Mouse (Mus musculus) cerebellum, adult 18-20 months (tissue): ENCODE measurements around the gene Fam71f1.

Source experiments
- DNase-seq, 2 experiments: peaks; one replicate each; pipeline ENCODE4 v3.0.0; 2021

Gene Fam71f1

GRCm38 (mm10) chr6:29318879-29319278, at the start of gene Fam71f1:
TSS of gene Fam71f1 (plus strand) at chr6:29319140.
- no peak for DNase-seq

- DNase-seq: no peak
Observed at GRCm38 (mm10) chr6:29270961-29271360, 48.0 kb upstream of the Fam71f1 start.

- peak; percentile 90 to 91 for DNase-seq
Observed at GRCm38 (mm10) chr6:29272312-29273072, 46.4 kb upstream of the Fam71f1 start, which contains the start of gene Hilpda. TSS of gene Hilpda (plus strand) at chr6:29272488.

GRCm38 (mm10) chr6:29276746-29277145, 42.2 kb upstream of the Fam71f1 start:
- DNase-seq: no peak

- DNase-seq: peak; percentile 46 to 49
Observed at GRCm38 (mm10) chr6:29278513-29279267, 40.2 kb upstream of the Fam71f1 start.

DNA sequence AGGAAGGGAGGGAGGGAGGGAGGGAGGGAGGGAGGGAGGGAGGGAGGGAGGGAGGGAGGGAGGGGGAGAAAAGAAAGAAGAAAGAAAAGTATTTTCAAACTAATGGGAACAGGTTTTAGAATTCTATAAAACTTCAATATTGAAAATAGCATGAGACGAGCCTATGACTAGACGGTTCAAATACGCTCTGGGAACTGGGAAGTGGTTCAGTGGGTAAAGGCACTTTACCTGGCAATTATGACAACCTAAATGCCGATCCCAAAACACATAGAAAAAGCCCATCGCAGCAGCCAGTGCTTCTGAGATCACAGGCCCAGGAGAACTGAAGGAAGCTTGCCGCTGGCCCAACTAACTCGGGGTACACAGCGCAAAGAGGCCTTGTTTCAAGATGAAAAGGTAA, 39.6 kb upstream of the Fam71f1 start, which contains the start of gene Fam71f2:
TSS of gene Fam71f2 (plus strand) at position 301 of the 400 bp plus-strand sequence.
- no peak for DNase-seq

DNA sequence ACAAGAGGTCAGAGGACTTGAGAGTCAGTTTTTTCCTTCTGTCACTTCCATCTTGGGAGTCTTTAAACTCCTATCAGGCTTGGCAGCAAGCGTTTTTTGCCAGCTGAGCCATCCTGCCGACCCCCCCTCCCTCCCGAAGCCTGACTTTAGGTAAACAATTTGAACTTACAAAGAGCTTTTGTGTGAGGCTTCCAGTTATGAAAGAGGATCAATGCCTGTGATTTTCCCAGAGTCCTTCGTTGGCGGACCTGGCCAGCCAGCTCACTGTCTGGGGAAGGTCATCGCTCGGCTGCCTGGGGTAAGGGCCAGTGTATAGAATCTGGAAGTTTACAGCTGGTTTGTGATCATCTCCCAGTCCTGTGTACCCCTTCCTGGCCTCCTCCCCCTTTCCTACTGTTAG, 38.3 kb upstream of the Fam71f1 start:
- DNase-seq: no peak

GRCm38 (mm10) chr6:29286870-29287269, 32.1 kb upstream of the Fam71f1 start:
- no peak for DNase-seq

- DNase-seq: no peak
Observed at GRCm38 (mm10) chr6:29287481-29287880, 31.5 kb upstream of the Fam71f1 start.

- no peak for DNase-seq
Observed at GRCm38 (mm10) chr6:29287944-29288343, 31.0 kb upstream of the Fam71f1 start.

DNA sequence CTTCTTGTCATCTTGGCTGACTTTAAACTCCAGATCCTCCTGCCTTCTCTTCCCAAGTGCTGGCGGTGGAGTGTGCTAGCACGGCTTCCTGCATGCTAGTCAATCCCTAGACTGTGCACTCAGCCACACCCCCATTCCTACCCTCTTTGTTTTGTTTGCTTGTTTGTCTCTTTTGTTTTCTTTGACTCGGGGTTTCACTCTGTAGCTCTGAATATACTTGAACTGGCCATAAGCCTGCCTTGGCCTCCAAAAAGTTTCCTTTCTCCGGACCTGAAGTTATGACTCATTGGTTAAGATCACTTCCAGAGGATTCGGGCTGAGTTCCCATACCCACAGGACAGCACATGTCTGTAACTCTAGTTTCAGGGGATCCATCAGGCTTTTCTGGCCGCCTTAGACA, 30.3 kb upstream of the Fam71f1 start:
- no peak for DNase-seq

DNA sequence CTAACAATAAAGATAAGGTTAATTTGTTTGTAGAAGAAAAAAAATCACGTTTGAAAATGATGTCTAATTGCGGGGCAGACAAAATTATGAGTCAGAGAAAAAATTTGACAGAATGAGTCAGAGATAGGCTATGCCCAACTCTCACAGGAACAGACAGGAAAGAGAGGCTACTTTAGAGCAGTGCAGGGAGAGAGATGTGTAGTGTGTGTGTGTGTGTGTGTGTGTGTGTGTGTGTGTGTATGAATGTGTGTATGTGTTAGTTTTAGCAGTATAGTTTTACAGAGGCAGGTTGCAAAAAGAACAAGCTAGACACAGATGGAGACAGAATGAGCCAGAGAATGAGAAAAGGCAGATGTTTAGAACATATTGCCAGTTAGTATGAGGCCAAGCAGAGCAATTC, 19.8 kb upstream of the Fam71f1 start:
- no peak for DNase-seq

DNA sequence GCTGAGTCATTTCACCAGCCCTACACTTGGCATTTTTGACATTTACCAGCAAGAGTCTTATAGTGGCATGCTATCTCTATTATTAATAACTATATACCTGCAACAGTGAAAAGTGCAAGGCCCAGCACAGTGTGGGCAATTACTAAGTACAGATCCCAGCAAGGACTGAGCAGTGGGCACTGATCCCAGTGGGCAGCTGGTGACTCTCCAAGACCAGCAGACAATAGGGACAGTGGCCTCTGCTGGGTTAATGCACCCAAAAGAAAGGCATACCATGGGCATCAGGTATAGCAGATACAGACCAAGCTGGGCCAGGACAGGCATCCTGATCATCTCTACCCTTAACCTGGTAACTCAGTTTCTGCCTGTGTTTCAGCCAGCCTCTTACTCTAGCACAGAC, 15.7 kb upstream of the Fam71f1 start:
- no peak for DNase-seq

DNA sequence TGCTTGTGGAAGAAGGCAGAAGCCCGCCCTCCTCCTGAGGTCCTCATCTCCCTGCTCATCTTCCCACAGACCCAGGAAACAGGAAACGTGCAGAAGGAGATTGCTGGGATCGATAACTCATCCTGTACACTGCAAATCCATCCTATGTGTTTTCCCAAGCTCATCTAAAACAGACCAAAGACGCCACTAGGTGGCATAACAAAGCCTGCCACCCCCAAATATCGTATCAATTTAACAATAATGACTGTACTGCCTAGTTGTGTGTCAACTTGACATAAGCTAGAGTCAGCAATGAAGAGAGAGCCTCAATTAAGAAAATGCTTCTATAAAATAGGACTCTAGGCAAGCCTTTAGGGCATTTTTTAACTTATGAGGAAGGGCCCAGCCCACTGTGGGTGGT, 15.2 kb upstream of the Fam71f1 start:
- no peak for DNase-seq

DNA sequence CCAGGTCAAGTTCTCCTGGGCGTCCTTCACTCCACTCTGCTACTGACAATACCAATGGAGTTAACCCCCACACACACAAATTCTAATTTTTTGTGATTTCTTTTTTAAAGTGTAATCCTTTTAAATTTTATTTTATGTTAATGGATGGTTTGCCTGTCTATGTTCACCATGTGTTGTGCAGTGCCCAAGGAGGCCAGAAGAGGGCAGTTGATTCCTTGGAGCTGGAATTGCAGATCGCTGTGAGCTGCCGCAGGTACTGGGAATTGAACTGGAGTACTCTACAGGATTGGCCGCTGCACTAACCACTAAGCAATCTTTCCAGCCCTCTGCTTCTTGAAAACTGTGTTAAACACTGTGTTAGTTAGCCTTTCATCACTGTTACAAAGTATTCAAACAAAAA, 13.5 kb upstream of the Fam71f1 start:
- DNase-seq: no peak

DNA sequence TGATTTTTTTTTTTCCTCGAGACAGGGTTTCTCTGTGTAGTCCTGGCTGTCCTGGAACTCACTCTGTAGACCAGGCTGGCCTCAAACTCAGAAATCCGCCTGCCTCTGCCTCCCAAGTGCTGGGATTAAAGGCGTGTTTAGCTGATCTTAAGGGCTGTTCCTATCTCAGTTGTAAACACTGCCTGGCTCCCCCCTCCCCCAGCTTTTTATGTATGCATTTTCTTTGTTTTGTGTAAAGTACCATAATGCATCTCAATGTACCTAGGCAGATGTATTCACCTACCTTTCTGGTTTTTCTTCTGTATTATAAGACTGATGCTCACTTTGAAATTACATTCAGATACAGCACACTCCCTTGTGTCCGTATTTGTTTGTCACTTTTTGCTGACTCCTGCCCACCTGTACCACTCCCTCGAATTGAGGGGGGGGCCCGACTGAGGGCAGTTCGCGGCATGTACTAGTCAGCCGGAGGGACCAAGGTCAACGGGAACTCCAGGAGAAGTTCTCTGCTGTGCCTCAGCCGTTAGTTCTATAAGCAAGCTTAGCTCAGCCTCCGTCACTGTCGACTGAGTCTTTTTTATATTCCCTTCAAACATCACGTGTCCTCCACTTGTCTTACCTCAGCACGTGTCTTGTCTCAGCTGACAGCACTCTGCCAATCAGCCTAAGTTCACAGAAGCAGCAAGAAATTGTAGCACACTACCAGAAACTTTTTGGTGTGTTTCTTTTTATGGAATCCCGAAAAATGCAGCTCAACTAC, 9.9 kb upstream of the Fam71f1 start:
- DNase-seq: no peak

DNA sequence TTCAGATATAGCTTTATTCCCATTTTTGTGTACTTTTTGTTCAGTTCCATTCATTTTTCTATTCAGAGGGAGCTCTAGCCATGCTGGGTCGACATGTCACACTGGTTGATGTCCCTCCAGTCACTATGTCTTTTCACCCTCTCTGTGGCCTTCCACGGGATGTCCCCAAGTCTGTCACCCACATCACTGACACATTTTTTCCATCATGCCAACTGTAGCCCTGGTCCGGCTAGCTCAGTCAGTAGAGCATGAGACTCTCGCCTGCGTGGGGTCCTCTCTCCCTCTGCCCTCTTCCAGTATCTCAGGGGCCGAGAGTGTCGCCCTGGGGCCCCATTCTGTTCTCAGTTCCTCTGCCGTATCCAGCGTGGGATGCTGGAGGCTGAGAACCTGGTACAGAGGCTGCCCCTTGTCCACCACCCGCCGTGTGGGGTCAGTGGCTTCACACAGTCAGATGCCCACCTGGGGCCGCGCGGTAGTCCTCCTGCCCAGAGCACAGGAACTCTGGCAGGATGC, 5.2 kb upstream of the Fam71f1 start:
- no peak for DNase-seq

- DNase-seq: no peak
Observed at GRCm38 (mm10) chr6:29317286-29317685, 1.7 kb upstream of the Fam71f1 start.

DNA sequence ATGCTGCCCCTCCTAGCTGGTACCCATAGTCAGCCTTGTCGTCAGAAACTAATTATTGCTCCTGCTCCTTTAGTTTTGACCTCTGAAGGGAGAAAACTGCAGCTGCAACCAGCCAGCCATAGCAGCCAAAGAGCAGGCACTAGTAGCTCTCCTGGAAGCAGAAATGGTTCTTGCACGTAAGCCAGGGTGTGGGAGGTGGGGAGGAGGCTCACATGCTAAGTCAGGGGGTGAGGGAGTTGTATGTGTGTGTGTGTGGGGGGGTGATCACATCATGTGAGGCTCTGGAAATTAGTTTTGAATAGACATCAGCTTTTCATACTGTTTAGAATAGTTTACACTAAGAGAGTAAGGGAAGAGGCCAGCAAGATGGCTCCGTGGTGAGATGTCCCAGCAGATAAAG, 999 bp upstream of the Fam71f1 start:
- DNase-seq: no peak

DNA sequence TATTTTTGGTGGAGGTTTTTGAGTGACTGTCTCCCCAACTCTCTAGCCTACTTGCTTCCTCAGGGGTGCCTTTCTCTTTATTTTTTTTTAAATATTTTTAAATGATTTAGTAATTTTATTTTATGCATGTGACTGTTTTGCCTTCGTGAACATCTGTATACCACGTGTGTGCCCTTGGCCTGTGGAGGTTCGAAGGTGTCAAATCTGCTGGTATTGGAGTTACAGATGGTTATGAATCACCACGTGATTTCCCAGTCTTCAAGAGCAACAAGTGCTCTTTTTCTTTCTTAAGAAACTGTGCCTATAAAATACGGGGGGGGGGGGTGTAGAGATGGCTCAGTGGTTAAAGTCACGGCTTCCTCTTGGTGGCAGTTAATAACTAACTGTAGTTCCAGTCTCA, 2.6 kb downstream of the Fam71f1 start:
- DNase-seq: no peak

DNA sequence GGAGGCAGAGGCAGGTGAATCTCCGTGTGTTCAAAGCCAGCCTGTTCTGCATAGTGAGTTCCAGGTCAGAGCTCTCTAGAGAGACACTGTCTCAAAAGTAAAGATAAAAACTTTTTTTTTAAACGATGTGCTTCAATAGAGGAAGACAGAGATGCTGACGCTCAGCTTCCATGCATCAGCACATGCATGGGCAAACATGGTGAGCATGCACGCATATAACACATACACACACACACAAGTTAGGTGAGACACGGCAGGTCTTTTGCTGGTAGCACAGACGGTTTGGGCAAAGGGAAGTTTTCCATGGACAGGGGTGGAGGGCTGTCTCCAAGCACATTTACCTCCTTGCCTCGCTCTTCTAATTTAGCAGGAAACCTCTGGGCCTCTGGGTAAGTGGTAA, 3.2 kb downstream of the Fam71f1 start:
- no peak for DNase-seq

GRCm38 (mm10) chr6:29322735-29323134, 3.8 kb downstream of the Fam71f1 start:
- no peak for DNase-seq

DNA sequence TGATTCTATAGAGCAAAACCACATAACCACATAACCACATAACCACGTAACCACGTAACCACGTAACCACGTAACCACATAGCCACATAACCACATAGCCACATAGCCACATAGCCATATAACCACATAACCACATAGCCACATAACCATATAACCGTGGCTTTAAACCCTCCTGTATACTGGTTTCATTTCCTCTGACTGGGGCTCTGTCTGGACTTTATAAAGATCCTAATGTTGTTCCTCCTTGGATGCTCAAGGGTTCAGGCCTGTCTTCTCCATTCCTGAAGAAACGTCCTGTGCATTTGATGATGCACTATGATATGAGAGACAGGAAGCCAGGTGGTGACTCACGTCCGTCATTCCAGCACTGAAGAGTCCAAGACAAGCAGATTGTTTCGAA, 8.0 kb downstream of the Fam71f1 start:
- DNase-seq: no peak
